Mouse (Mus musculus) olfactory bulb, adult 2 months (tissue): ENCODE measurements at regions not wholly inside any gene's neighbourhood (a gene's known extent, or its start where the extent isn't known, plus 50 kb on each side); places are given as distances from the start of the nearest gene placed in this dataset.

Source experiments
- CTCF ChIP-seq: fragments of 200-500 bp; IDR thresholded peaks from 2 replicates; pipeline ENCODE4 v1.5.1; 2012; ENCODE audit warnings: low read depth, mild to moderate bottlenecking, low read length, moderate library complexity; ENCODE audit not compliant: insufficient read depth
- POLR2A ChIP-seq: fragments of 200-500 bp; IDR thresholded peaks from 2 replicates; pipeline ENCODE4 v1.6.1; 2012; ENCODE audit warnings: mild to moderate bottlenecking, low read depth, low read length, moderate library complexity; ENCODE audit not compliant: insufficient read depth

DNA sequence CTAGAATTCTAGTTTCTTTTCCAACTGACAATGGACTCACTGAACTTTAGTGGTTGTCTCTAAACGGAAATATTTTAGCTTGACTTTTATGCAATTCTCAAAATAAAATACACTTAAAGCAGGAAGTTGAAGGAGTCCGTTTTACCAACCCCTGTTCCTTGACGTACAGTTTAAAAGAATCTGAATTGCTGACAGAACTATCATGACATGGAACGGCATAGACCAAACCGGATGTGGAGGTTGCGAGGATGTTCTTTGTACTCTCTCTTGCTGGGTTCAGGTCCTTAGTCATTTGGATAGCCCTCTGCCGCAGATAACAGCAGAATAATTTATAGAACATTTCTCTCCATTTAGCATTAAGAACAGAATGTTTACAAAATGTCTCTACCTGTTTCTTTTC is 673.6 kb upstream of the Ptbp2 start:
- TF ChIP-seq POLR2A: no peak
- no peak for TF ChIP-seq CTCF
